Mouse (Mus musculus): Measurements from ENCODE around the gene Hk1. TPM values are rescaled to one million over a fixed set of nuclear protein-coding genes. Genes with fewer than 3 reads are reported as not detected.

The Hk1 gene
- polyA plus RNA-seq, 1 experiment from 2014 or later, result 48.8 TPM

DNA sequence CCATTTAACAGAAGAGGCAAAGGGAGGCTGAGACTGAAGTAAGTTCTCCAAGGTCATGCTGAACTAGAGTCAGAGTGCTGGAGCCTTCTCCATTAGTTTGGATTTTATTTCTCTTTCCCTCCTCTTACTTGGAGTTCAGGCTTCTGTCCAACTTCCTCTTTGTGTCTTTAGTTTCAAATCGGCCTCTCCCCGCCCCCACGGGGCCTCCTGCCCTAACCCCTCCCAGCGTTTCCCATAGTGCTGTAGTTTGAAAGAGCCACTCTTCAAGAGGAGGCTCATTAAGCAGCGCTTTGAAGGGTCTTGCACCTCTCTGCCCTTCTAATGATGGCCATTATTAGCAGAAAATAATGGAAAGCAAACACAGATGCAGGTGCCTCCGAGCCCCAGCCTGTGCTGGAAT is 68.2 kb downstream of the Hk1 start:
- H3K4me3 ChIP-seq, result no peak overlapping the region
- peaks cover 5% of the 10 kb centered on the region; the same call in 1 of the 2 replicates for H3K36me3 ChIP-seq
- no peak overlapping the region for H3K27ac ChIP-seq
- H3K4me2 ChIP-seq, result no peak overlapping the region
- 33% methylated on average over 6 of the region's 6 CpGs for WGBS
- no peaks in the 10 kb centered on the region for H3K9me3 ChIP-seq
- peaks cover 12% of the 10 kb centered on the region for H3K4me1 ChIP-seq
- no peak for ATAC-seq (ENCODE audit: insufficient number of reproducible peaks, low FRiP score, low TSS enrichment, low read depth)
- H3K27me3 ChIP-seq, result no peaks in the 10 kb centered on the region
- no peak overlapping the region for H3K9ac ChIP-seq

DNA sequence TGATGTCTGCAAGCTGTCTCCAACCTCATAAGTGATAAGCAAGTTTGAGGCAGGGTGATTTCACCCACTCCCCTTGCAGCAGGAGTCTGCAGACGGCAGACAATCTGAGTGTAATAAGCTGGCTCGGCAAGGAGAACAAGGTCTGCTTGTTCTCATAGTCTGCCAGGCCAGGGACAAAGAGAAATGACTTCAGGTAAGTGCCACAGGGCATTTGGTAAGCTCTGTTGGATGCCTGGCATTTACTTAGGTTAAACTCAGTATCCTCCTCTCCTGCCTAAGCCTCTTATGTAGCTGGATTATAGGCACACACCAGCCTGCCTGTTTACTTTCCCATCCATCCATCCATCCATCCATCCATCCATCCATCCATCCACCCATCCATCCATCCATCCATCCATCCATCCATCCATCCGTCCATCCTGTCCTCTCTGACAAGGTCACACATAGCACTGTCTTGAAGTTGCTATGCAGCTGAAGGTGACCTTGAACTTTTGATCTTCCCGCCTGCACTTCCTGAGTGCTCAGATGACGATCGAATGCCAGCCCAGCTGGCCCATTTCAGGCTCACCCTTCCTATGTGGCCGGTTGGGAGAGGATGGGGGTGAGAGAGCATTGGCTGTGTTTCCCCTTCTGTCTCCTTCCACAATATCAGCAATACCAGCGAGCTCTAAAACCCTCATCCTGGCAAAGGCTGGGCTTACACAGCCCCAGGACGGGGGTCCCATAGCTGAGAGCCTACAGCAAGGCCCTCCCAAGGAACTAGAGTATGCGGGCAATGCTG is 69.3 kb downstream of the Hk1 start:
- H3K9ac ChIP-seq, result no peak overlapping the region
- no peak overlapping the region for H3K27ac ChIP-seq
- H3K4me1 ChIP-seq, result peaks cover 12% of the 10 kb centered on the region
- 72% methylated on average over 10 of the region's 10 CpGs for WGBS
- ATAC-seq (ENCODE audit: insufficient number of reproducible peaks, low FRiP score, low TSS enrichment, low read depth), result no peak
- H3K4me2 ChIP-seq, result no peak overlapping the region
- no peak overlapping the region for H3K4me3 ChIP-seq
- H3K27me3 ChIP-seq, result no peaks in the 10 kb centered on the region
- no peaks in the 10 kb centered on the region for H3K9me3 ChIP-seq
- peaks cover 5% of the 10 kb centered on the region; the same call in 1 of the 2 replicates for H3K36me3 ChIP-seq

DNA sequence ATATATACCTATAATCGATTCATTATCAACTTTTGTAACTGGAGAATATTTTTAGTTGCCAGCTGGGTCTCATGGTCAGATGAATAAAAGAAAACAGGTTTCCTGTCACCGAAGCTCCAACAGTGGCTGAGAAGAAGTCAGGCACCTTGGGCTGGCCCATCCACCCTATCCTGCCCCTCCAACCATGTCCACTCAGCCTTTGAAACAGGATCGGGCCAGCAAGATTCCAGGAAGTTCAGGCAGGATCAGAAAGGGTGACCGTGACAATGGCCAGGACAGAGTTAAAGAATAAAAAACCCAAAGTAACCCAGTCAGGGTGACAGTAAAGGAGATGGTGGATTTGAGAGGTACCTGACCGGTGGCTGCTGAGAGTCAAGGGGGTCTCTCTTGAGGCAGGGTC is 70.1 kb downstream of the Hk1 start:
- ATAC-seq (ENCODE audit: insufficient number of reproducible peaks, low FRiP score, low TSS enrichment, low read depth), result no peak
- Histone ChIP-seq H3K4me1 (peaks cover 12% of the 10 kb centered on the region), H3K36me3 (peaks cover 3% of the 10 kb centered on the region; the same call in 1 of the 2 replicates), H3K9ac (no peak overlapping the region), H3K9me3 (no peaks in the 10 kb centered on the region), H3K4me2 (no peak overlapping the region), H3K27ac (no peak overlapping the region), H3K4me3 (no peak overlapping the region), H3K27me3 (no peaks in the 10 kb centered on the region)
- 77% methylated on average over 5 of the region's 5 CpGs for WGBS

DNA sequence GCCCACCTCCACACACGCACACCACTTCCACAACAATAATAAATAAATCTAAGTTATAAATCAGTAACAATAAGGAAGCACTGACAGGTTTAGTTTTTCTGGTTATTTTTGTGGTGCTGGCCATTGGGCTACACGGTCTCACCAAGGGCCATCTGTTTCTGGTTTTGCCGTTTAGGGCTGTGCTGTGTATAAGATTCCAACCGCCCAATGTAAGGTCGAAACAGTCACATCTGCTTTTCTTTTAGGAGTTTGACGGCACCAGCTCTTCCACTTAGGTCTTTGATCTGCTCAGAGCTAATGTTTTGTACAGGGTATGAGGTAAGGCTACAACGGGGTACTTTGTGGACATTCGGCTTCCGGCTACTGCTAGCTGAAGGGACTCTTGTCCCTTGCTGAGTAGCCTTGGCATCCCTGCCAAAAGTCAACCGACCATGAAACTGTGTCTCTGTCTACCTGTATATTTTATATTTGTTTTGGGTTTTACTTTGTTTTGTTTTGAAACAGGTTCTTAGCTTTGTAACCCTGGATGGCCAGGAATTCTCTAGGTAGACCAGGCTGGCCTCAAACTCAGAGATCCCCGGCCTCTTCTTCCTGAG is 70.7 kb downstream of the Hk1 start:
- no peak overlapping the region for H3K27ac ChIP-seq
- ATAC-seq (ENCODE audit: insufficient number of reproducible peaks, low FRiP score, low TSS enrichment, low read depth), result no peak

DNA sequence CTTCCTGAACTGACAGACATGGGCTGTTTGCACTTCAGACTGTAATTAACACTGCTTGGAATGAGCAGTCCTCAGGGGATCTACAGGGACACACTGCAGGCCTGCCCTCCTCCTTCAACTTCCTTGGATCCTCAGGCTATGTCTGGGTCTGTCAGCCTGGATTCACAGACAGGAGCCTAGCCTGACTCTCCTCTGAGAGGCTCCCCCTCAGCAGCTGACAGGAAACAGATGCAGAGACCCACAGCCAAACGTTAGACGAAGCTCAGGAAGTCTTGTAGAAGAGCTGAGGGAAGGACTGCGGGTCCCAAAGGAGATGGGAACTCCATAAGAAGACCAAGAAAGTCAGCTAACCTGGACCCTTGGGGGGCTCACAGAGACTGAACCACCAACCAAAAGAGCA is 73.2 kb downstream of the Hk1 start:
- Histone ChIP-seq H3K27ac (no peak overlapping the region), H3K9me3 (no peaks in the 10 kb centered on the region), H3K4me3 (no peak overlapping the region), H3K4me1 (peaks cover 8% of the 10 kb centered on the region), H3K4me2 (no peak overlapping the region), H3K27me3 (no peaks in the 10 kb centered on the region), H3K9ac (no peak overlapping the region), H3K36me3 (peaks cover 15% of the 10 kb centered on the region)
- WGBS, result 25% methylated on average over 3 of the region's 3 CpGs
- no peak for ATAC-seq (ENCODE audit: insufficient number of reproducible peaks, low FRiP score, low TSS enrichment, low read depth)

More for the DNA sequence above, 70.7 kb downstream of the Hk1 start:
- Histone ChIP-seq H3K4me3 (no peak overlapping the region), H3K9ac (no peak overlapping the region), H3K9me3 (no peaks in the 10 kb centered on the region), H3K36me3 (peaks cover 9% of the 10 kb centered on the region), H3K4me1 (peaks cover 12% of the 10 kb centered on the region), H3K27me3 (no peaks in the 10 kb centered on the region), H3K4me2 (no peak overlapping the region)
- 41% methylated on average over 11 of the region's 11 CpGs for WGBS

DNA sequence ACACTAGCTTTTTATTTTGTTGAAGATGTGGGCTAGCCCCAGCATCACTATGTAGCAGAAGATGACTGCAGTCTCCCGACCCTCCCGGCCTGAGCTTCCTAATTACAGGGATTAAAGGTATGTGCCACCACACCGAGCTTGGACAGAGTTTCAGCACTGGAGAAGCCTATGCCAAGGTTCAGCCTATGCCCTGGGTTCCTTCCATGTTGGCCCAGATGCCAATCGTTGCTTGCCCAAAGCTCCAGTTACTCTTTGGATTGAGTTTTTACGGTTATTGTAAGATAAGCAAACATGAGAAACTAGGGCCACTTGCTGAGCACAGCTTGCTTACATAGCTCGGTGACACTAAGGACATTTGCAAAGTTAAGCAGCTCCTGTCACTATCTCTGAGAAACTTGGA is 74.6 kb downstream of the Hk1 start:
- 79% methylated on average over 6 of the region's 6 CpGs for WGBS
- H3K36me3 ChIP-seq, result peaks cover 15% of the 10 kb centered on the region
- H3K9ac ChIP-seq, result no peak overlapping the region
- H3K4me1 ChIP-seq, result 0 out of 2 replicates have a peak, but pooled peaks cover 6% of the 10 kb centered on the region
- H3K4me3 ChIP-seq, result no peak overlapping the region
- no peaks in the 10 kb centered on the region for H3K27me3 ChIP-seq
- no peak overlapping the region for H3K4me2 ChIP-seq
- no peak for ATAC-seq (ENCODE audit: insufficient number of reproducible peaks, low FRiP score, low TSS enrichment, low read depth)
- H3K9me3 ChIP-seq, result no peaks in the 10 kb centered on the region
- H3K27ac ChIP-seq, result no peak overlapping the region

DNA sequence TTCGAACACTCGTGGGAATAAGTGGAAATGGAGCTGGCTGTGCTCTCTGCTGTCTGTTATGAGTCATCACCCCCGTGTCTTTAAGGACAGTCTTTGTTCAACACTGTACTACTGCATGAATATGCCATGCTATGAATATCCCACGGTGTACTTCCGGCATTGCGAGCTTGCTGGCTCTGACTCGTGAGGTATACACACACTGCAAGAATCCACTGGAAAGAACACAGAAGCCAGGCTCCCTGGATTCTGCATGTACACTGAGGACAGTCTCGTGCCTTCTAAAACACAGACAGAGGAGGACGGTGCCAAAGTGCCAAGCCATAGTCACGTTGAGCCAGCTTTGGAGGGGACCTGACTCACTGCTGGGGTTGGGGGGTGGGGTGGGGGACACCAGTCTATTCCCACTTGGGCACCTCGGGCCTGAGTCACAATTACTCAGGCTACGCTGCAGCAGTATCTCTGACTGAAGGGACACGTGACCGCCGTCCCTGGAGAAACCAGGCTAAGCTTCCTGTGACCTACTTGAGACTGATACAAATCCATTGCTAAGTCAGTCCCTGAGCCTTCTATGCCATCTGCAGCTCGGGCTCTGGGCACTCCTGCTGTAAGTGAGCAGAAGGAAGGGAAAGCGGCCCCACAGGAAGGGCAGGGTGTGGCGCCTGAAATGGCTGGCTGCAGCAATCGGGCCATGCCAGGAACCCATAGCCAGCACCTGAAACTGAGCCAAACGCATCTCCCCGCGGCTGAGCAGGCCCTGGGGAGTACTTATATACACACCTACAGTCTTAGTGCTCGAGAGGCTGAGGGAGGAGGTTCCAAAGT is 79.5 kb downstream of the Hk1 start:
- H3K4me1 ChIP-seq, result 0 out of 2 replicates have a peak, but pooled peaks cover 4% of the 10 kb centered on the region
- no peaks in the 10 kb centered on the region for H3K27me3 ChIP-seq
- H3K9ac ChIP-seq, result no peak overlapping the region
- no peak overlapping the region for H3K4me3 ChIP-seq
- peaks cover 40% of the 10 kb centered on the region for H3K36me3 ChIP-seq
- H3K9me3 ChIP-seq, result no peaks in the 10 kb centered on the region
- ATAC-seq (ENCODE audit: insufficient number of reproducible peaks, low FRiP score, low TSS enrichment, low read depth), result no peak
- H3K4me2 ChIP-seq, result no peak overlapping the region
- H3K27ac ChIP-seq, result 0 out of 2 replicates have a peak overlapping the region, but pooled peaks have one; percentile 18
- WGBS, result 73% methylated on average over 23 of the region's 23 CpGs

DNA sequence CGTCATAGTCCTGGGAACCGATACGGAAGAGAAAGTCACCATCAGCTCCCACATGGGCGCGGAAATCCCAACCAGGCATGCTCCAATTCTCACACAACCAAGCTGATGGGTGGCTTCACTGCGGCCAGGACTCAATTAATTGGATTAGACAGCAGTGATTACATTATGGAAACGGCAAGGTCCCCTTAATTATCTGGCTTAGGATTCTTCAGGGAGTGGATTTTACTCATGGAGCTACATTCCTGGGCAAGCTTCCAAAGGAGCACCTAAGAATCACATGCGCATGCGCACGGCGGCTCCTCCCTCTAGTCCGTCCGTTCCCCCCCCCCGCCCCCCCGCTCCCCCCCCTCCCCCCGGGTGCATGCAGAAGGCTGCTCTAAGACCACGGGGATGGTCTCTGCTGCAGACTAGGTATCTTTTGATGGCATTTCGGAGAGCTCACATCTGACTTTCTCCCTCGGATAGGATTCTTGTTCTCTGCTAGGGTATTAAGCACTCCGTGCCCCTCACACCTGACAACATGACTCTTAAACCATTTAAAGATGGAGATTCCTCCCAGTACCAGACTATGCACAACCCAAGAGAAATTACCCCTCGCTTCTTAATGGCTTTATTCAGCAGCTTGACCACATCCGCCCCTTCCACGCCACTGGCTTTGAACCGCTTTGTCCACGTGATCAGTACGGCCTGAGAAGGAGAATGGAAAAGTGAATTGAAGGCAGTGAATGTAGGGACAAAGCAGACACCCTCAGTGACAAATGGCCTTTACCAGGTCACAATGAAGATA is 83.4 kb downstream of the Hk1 start:
- Histone ChIP-seq H3K9ac (no peak overlapping the region), H3K4me1 (0 out of 2 replicates have a peak, but pooled peaks cover 4% of the 10 kb centered on the region), H3K9me3 (no peaks in the 10 kb centered on the region), H3K27ac (no peak overlapping the region), H3K27me3 (no peaks in the 10 kb centered on the region), H3K36me3 (peaks cover 59% of the 10 kb centered on the region), H3K4me2 (no peak overlapping the region), H3K4me3 (no peak overlapping the region)
- WGBS, result 76% methylated on average over 22 of the region's 26 CpGs
- ATAC-seq (ENCODE audit: insufficient number of reproducible peaks, low FRiP score, low TSS enrichment, low read depth), result no peak

DNA sequence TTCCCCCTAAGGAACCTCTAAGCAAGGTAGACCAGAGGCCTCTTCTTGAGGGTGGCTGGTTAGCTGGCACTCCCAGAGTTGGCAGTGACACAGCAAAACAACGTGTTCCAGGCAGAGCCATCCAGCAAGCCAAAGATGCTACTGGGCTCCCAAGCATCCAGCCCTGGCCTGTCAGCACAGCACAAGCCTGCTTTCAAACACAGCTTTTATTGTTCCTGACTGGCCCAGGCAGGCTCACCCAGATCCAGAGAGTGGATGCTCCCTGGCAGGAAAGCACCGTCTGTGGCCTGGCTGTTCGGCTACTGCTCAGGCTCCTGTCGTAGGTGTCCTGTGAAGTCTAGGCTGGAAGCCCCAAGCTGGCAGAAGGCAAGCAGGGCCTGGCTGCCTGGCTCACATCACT is 85.6 kb downstream of the Hk1 start:
- Histone ChIP-seq H3K9me3 (no peaks in the 10 kb centered on the region), H3K9ac (no peak overlapping the region), H3K4me3 (no peak overlapping the region), H3K36me3 (peaks cover 79% of the 10 kb centered on the region), H3K4me2 (no peak overlapping the region), H3K4me1 (no peaks in the 10 kb centered on the region), H3K27ac (no peak overlapping the region), H3K27me3 (no peaks in the 10 kb centered on the region)
- ATAC-seq (ENCODE audit: insufficient number of reproducible peaks, low FRiP score, low TSS enrichment, low read depth), result no peak
- 75% methylated on average over 4 of the region's 4 CpGs for WGBS

DNA sequence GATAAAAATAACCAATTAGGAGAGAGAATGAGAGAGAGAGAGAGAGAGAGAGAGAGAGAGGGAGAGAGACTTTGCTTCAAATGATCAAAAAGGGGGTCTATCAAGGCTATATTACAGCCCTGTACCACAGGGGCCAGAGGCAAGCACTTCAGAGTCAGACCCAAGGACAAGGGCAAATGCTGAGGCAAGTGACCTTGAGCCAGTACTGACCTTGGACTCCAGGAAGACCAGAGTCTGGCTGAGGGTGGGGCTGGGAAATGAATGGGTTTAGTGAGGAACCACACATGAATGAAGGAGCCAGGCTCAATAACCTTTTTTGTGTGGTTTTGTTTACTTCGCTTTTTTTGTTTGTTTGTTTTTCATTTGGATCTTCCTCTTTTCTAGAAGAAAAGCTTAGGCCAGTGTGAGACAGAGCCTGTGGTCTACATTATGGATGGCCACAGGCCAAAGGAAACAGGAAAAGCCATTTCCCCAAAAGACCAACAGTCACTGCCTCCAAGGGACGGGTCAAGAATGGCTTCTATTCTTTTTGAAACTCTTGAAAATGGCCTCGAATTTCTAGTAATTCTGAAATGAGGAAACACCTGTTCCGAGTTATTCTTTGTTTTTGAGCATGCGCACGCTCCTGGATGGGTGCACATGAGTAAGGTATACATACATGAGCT is 92.1 kb downstream of the Hk1 start:
- Histone ChIP-seq H3K36me3 (peaks cover 76% of the 10 kb centered on the region), H3K9me3 (no peaks in the 10 kb centered on the region), H3K4me2 (no peak overlapping the region), H3K4me1 (no peaks in the 10 kb centered on the region), H3K27me3 (no peaks in the 10 kb centered on the region), H3K9ac (no peak overlapping the region), H3K4me3 (no peak overlapping the region), H3K27ac (no peak overlapping the region)
- 61% methylated on average over 6 of the region's 6 CpGs for WGBS
- ATAC-seq (ENCODE audit: insufficient number of reproducible peaks, low FRiP score, low TSS enrichment, low read depth), result no peak

DNA sequence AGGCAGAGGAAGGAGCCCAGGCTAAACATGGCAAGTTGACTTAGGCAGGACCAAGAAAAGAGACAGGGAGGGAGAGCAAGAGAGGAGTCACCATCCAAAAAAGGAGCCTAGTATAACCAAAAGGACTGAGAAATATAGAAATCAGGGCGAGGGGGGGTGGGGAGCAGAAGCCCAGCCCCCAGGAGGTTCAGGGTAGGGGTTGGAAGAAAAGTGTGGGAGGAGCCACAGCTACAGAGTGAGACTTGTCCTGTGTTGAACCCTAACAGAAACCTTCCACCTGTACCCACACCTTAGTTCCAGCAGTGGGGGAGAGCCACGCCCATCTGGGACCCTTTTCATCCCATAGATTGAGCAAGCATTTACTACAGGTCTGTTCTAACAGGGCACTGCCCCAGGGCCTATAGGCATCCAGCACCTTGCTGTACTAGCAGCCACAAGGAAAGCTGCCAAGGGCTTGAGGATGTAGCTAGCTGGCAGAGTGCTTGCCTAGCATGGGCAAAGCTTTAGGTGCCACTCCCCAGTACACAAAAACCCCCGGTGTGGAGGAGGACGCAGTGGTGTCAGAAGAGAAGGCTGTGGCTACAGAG is 96.4 kb downstream of the Hk1 start:
- 77% methylated on average over 4 of the region's 4 CpGs for WGBS
- Histone ChIP-seq H3K9ac (no peak overlapping the region), H3K27ac (no peak overlapping the region), H3K36me3 (peaks cover 71% of the 10 kb centered on the region), H3K4me3 (no peak overlapping the region), H3K9me3 (no peaks in the 10 kb centered on the region), H3K27me3 (no peaks in the 10 kb centered on the region), H3K4me2 (no peak overlapping the region), H3K4me1 (no peaks in the 10 kb centered on the region)
- no peak for ATAC-seq (ENCODE audit: insufficient number of reproducible peaks, low FRiP score, low TSS enrichment, low read depth)
